Comparison of ENCODE assay signal across 21 mouse cellular contexts in genomic region chr4:134639325-134639724, GRCm38 (mm10).
A peak's percentile ranks its signal among the peaks of the same experiment; 100 is the strongest.
DNase-seq lines count a peak whose midpoint lies in the region; TF ChIP-seq lines count a peak whose summit lies in the region.
"Had no signal": no experiment of that assay in that cellular context is flagged by ENCODE, and none has a peak within 500 bp of the region (broad histone marks: within the 10 kb centered on the region; RNA-seq: fewer than 3 reads in every experiment).

No protein-coding gene starts in this region.

- no peak overlapping the region for H3K4me3 ChIP-seq in embryonic fibroblast, embryonic 13.5 days (ENCODE audit: insufficient read depth, low read length)
- H3K4me3 ChIP-seq: embryonic facial prominence, embryonic 12.5 days; forebrain, embryonic 12.5 days; hindbrain, embryonic 10.5 days; intestine, embryonic 15.5 days had no signal

- DNase-seq in adrenal gland, postnatal 25 days = peak; percentile 30
- no peak for DNase-seq in adrenal gland, postnatal 10 days
- DNase-seq in 3T3-L1 (ENCODE audit: low read depth, low spot score) = peak; percentile 86
- DNase-seq in Muller cell, postnatal 12 days (ENCODE audit: inconsistent ontology term) = peak; percentile 43
- no peak for DNase-seq in thymus, postnatal 36 days
- DNase-seq in right cerebral cortex, postnatal 10 days (ENCODE audit: low spot score in 2 of 2) = no peak
- DNase-seq in testis, postnatal 14 days (ENCODE audit: low spot score) = no peak
- DNase-seq: B cell, adult 2 months; cerebellum, adult 11 months; cerebellum, adult 8-10 months; cerebellum, postnatal 14 days; embryo, embryonic 11 days; gastrocnemius, postnatal 25 days; heart, postnatal 10 days; kidney, adult 18-20 months had no signal

- no peak for TF ChIP-seq CTCF in embryonic fibroblast, embryonic 13.5 days (IDR thresholded peaks at IDR 0.05; ENCODE audit: borderline replicate concordance, insufficient read depth, low read length)

- TF ChIP-seq POLR2A in embryonic fibroblast, embryonic 13.5 days (IDR thresholded peaks at IDR 0.05; ENCODE audit: low read depth, low read length) = no peak

- peak overlapping the region; percentile 53 for H3K27ac ChIP-seq in embryonic fibroblast, embryonic 13.5 days (ENCODE audit: insufficient read depth, low read length)
- H3K27ac ChIP-seq: embryonic facial prominence, embryonic 12.5 days; forebrain, embryonic 12.5 days; hindbrain, embryonic 10.5 days; hindbrain, embryonic 14.5 days; intestine, embryonic 15.5 days had no signal

- H3K4me1 ChIP-seq in embryonic fibroblast, embryonic 13.5 days (ENCODE audit: control insufficient read depth, insufficient read depth, low read length) = peaks cover 5% of the 10 kb centered on the region; the same call in 1 of the 2 replicates

Comparison
In these comparisons a context has a peak if more than half of its experiments do, and no peak if none do; other contexts are left out.
1. DNase-seq: peak in adrenal gland, postnatal 25 days (single experiment), 3T3-L1 (single experiment) and Muller cell, postnatal 12 days (single experiment); none in adrenal gland, postnatal 10 days (single experiment), thymus, postnatal 36 days (0 of 2), right cerebral cortex, postnatal 10 days (0 of 2) and testis, postnatal 14 days (single experiment).